8 mouse cellular contexts compared by ENCODE assay signal in the genomic region with DNA sequence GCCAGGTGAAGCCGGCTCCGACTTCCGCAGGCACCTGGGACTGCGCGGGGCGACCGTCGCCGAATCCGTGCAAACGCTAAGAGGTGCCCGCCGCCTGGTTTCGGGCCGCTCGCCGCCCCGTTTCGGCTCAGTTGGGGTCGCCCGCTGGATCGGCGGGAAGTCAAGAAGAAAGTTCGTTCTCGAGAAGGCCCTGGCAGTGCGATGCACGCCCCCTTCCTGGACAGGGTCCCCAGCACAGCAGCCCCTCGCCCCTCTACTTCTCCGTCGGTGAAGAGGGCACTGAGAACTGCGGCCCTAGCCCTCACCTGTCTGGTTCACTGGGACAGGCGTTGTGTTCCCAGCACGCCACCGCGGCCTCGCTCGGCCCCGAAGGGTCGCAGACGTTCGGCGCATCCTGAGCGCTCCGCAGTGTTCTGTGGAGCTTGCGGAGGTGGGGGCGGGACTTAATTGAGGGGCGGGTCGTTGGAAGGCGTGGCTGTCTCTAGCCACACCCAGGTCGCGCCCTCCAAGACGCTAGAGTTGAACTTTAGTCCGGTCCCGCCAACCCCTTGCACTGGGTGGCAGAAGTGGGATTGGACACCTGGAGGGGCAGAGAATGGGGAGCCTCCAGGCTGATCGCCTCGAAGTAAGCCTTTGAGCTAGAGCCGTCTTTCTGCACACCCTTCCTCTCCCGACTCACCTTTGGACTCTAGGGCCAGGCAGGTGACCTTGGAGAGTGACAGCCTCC. TPM values are rescaled to one million over a fixed set of nuclear protein-coding genes. Genes with fewer than 3 reads are reported as not detected.
A peak's percentile ranks its signal among the peaks of the same experiment; 100 is the strongest.
DNase-seq lines count a peak whose midpoint lies in the region; ATAC-seq and TF ChIP-seq lines count a peak whose summit lies in the region.

No protein-coding gene starts in this region.

- H3K27me3 ChIP-seq in heart, embryonic 13.5 days (replicated peaks), result peaks cover 36% of the 10 kb centered on the region
- H3K27me3 ChIP-seq in embryonic facial prominence, embryonic 14.5 days (replicated peaks; ENCODE audit: control insufficient read depth, insufficient read depth, low read length), result peaks cover 29% of the 10 kb centered on the region
- peaks cover 22% of the 10 kb centered on the region for H3K27me3 ChIP-seq in intestine, embryonic 16.5 days (replicated peaks; ENCODE audit: control insufficient read depth, insufficient read depth, low read length)
- H3K27me3 ChIP-seq in lung, embryonic 14.5 days (ENCODE audit: insufficient read depth, low read length), result peaks cover 24% of the 10 kb centered on the region

- no peaks in the 10 kb centered on the region for H3K36me3 ChIP-seq in heart, embryonic 13.5 days
- H3K36me3 ChIP-seq in embryonic facial prominence, embryonic 14.5 days (ENCODE audit: control insufficient read depth, insufficient read depth, low read length), result no peaks in the 10 kb centered on the region
- no peaks in the 10 kb centered on the region for H3K36me3 ChIP-seq in intestine, embryonic 16.5 days (ENCODE audit: control insufficient read depth, insufficient read depth, low read length)
- H3K36me3 ChIP-seq in lung, embryonic 14.5 days (ENCODE audit: insufficient read depth), result no peaks in the 10 kb centered on the region

- peak overlapping the region; percentile 55 for H3K4me3 ChIP-seq in heart, embryonic 13.5 days
- H3K4me3 ChIP-seq in embryonic facial prominence, embryonic 14.5 days (ENCODE audit: low read depth, low read length), result peak overlapping the region; percentile 38
- peak overlapping the region; percentile 54 for H3K4me3 ChIP-seq in intestine, embryonic 16.5 days (ENCODE audit: low read length)
- H3K4me3 ChIP-seq in lung, embryonic 14.5 days (ENCODE audit: low read depth, low read length), result peak overlapping the region; percentile 42
- peak overlapping the region; percentile 35 for H3K4me3 ChIP-seq in olfactory bulb, adult 2 months (ENCODE audit: insufficient read depth, low read depth, low read length)

- no peak for TF ChIP-seq POLR2A in olfactory bulb, adult 2 months (IDR thresholded peaks at IDR 0.05; ENCODE audit: insufficient read depth, low read depth, low read length)

- TF ChIP-seq CTCF in lung, embryonic 14.5 days (IDR thresholded peaks at IDR 0.05; ENCODE audit: low read depth), result no peak
- no peak for TF ChIP-seq CTCF in olfactory bulb, adult 2 months (IDR thresholded peaks at IDR 0.05; ENCODE audit: insufficient read depth, low read depth, low read length)

- H3K4me1 ChIP-seq in heart, embryonic 13.5 days, result peaks cover 28% of the 10 kb centered on the region
- H3K4me1 ChIP-seq in embryonic facial prominence, embryonic 14.5 days (ENCODE audit: control insufficient read depth, insufficient read depth, low read length), result peaks cover 6% of the 10 kb centered on the region; the same call in 1 of the 2 replicates
- H3K4me1 ChIP-seq in intestine, embryonic 16.5 days (ENCODE audit: control insufficient read depth, insufficient read depth, low read length), result peaks cover 11% of the 10 kb centered on the region
- H3K4me1 ChIP-seq in lung, embryonic 14.5 days (ENCODE audit: insufficient read depth), result no peaks in the 10 kb centered on the region; the same call in 1 of the 2 replicates
- H3K4me1 ChIP-seq in olfactory bulb, adult 2 months (ENCODE audit: control insufficient read depth, insufficient read depth, low read length), result peaks cover 15% of the 10 kb centered on the region

- no peak for DNase-seq in heart, adult 8-10 months (ENCODE audit: low spot score)
- peak; percentile 44 for DNase-seq in embryonic facial prominence, embryonic 14.5 days (ENCODE audit: low spot score)
- peak; percentile 52 for DNase-seq in lung, embryonic 14.5 days
- no peak for DNase-seq in layer of hippocampus, adult 9-10 months (ENCODE audit: low spot score)
- no peak for DNase-seq in gastrocnemius, adult 8-10 months (ENCODE audit: low spot score in 2 of 2)

- peak overlapping the region; percentile 66 for H3K9ac ChIP-seq in heart, embryonic 13.5 days
- peak overlapping the region; percentile 34; the same call in 1 of the 2 replicates for H3K9ac ChIP-seq in embryonic facial prominence, embryonic 14.5 days (ENCODE audit: low read depth, low read length)
- peak overlapping the region; percentile 54 for H3K9ac ChIP-seq in intestine, embryonic 16.5 days (ENCODE audit: low read depth, low read length)
- H3K9ac ChIP-seq in lung, embryonic 14.5 days, result peak overlapping the region; percentile 34

- H3K4me2 ChIP-seq in heart, embryonic 13.5 days, result peak overlapping the region; percentile 85
- peak overlapping the region; percentile 62 for H3K4me2 ChIP-seq in embryonic facial prominence, embryonic 14.5 days (ENCODE audit: low read depth, low read length)
- peak overlapping the region; percentile 95 for H3K4me2 ChIP-seq in intestine, embryonic 16.5 days (ENCODE audit: low read depth, low read length)
- H3K4me2 ChIP-seq in lung, embryonic 14.5 days, result peak overlapping the region; percentile 86

- 2% methylated on average over 57 of the region's 58 CpGs for WGBS in heart, embryonic 13.5 days
- under 1% methylated on average over 45 of the region's 58 CpGs for WGBS in embryonic facial prominence, embryonic 14.5 days
- 1% methylated on average over 58 of the region's 58 CpGs for WGBS in intestine, embryonic 16.5 days
- WGBS in lung, embryonic 14.5 days, result 1% methylated on average over 58 of the region's 58 CpGs
- 4% methylated on average over 58 of the region's 58 CpGs for WGBS in olfactory bulb, adult 2 months

- H3K27ac ChIP-seq in heart, embryonic 13.5 days (replicated peaks), result no peak overlapping the region
- H3K27ac ChIP-seq in embryonic facial prominence, embryonic 14.5 days (replicated peaks; ENCODE audit: low read depth, low read length), result no peak overlapping the region
- no peak overlapping the region for H3K27ac ChIP-seq in intestine, embryonic 16.5 days (ENCODE audit: low read length)
- no peak overlapping the region for H3K27ac ChIP-seq in lung, embryonic 14.5 days (ENCODE audit: low read depth)
- no peak overlapping the region for H3K27ac ChIP-seq in olfactory bulb, adult 2 months (ENCODE audit: insufficient read depth, low read depth, low read length)

- peak; percentile 39 for ATAC-seq in heart, embryonic 13.5 days (ENCODE audit: extremely low read depth, insufficient number of reproducible peaks, low FRiP score, low TSS enrichment)
- peak; percentile 72 for ATAC-seq in embryonic facial prominence, embryonic 14.5 days (ENCODE audit: low read depth)
- ATAC-seq in intestine, embryonic 16.5 days, result peak; percentile 85
- peak; percentile 61 for ATAC-seq in lung, embryonic 14.5 days (ENCODE audit: insufficient read depth)

- no peaks in the 10 kb centered on the region for H3K9me3 ChIP-seq in heart, embryonic 13.5 days
- H3K9me3 ChIP-seq in embryonic facial prominence, embryonic 14.5 days (ENCODE audit: control insufficient read depth, low read length), result no peaks in the 10 kb centered on the region
- H3K9me3 ChIP-seq in intestine, embryonic 16.5 days (ENCODE audit: control insufficient read depth, low read length), result no peaks in the 10 kb centered on the region
- H3K9me3 ChIP-seq in lung, embryonic 14.5 days (ENCODE audit: low read depth, low read length), result no peaks in the 10 kb centered on the region

RNA-seq across cellular contexts. Expression of gene Susd3, which starts 0.6 kb away (rescaled TPM):
- 1.2 and 1.9 TPM in 2 replicates for polyA plus RNA-seq in heart, embryonic 13.5 days (2015; fragmentation: Nextera tagmentation; extraction: Ambion mirVana)
- total RNA-seq in heart, adult 8-10 months (2022), result under 1 TPM; 0.31 to 0.78 (median 0.64) TPM
- 1.9 and 2.2 TPM in 2 replicates for polyA plus RNA-seq in embryonic facial prominence, embryonic 14.5 days (2014; fragmentation: Nextera tagmentation; extraction: Ambion mirVana)
- polyA plus RNA-seq in intestine, embryonic 16.5 days (2015; fragmentation: Nextera tagmentation; extraction: Ambion mirVana), result 1.2 and 1.3 TPM in 2 replicates
- 1.7 and 3.3 TPM in 2 replicates for polyA plus RNA-seq in lung, embryonic 14.5 days (2014; fragmentation: Nextera tagmentation; extraction: Ambion mirVana)
- not detected in 2 replicates for polyA plus RNA-seq in olfactory bulb, adult 2 months (2012; ENCODE audit: insufficient read depth, insufficient read length, low replicate concordance, missing spikeins)
- under 1 TPM in 1 of 4 experiments, not detected in 3; 0.94 TPM for total RNA-seq in gastrocnemius, adult 8-10 months (2022)

RNA-seq across cellular contexts. Expression of gene Card19, which starts 32.1 kb away (rescaled TPM):
- polyA plus RNA-seq in heart, embryonic 13.5 days (2015; fragmentation: Nextera tagmentation; extraction: Ambion mirVana), result 89.0 and 91.2 TPM in 2 replicates
- total RNA-seq in heart, adult 8-10 months (2022), result 100 to 1,000 TPM; 132 to 152 (median 141) TPM
- 65.1 and 68.7 TPM in 2 replicates for polyA plus RNA-seq in embryonic facial prominence, embryonic 14.5 days (2014; fragmentation: Nextera tagmentation; extraction: Ambion mirVana)
- 53.2 and 58.8 TPM in 2 replicates for polyA plus RNA-seq in intestine, embryonic 16.5 days (2015; fragmentation: Nextera tagmentation; extraction: Ambion mirVana)
- polyA plus RNA-seq in lung, embryonic 14.5 days (2014; fragmentation: Nextera tagmentation; extraction: Ambion mirVana), result 46.8 and 47.9 TPM in 2 replicates
- polyA plus RNA-seq in olfactory bulb, adult 2 months (2012; ENCODE audit: insufficient read depth, insufficient read length, low replicate concordance, missing spikeins), result not detected in 2 replicates
- 100 to 1,000 TPM; 121 to 134 (median 131) TPM for total RNA-seq in gastrocnemius, adult 8-10 months (2022)

Comparison
In these comparisons a context has a peak if more than half of its experiments do, and no peak if none do; other contexts are left out.
1. DNase-seq: peak in embryonic facial prominence, embryonic 14.5 days (single experiment) and lung, embryonic 14.5 days (single experiment); none in heart, adult 8-10 months (single experiment), layer of hippocampus, adult 9-10 months (single experiment) and gastrocnemius, adult 8-10 months (0 of 2).
2. RNA of gene Card19, which starts 32.1 kb away (polyA plus RNA-seq): 89.0 to 91.2 TPM in heart, embryonic 13.5 days, 65.1 to 68.7 TPM in embryonic facial prominence, embryonic 14.5 days, 53.2 to 58.8 TPM in intestine, embryonic 16.5 days and 46.8 to 47.9 TPM in lung, embryonic 14.5 days; not detected in olfactory bulb, adult 2 months; every median in the first group is over 10 times any median in the second.
3. Peak in every context shown above with its lines, with median percentiles within 50 percentile points of each other: ATAC-seq, H3K4me2 ChIP-seq, H3K4me3 ChIP-seq and H3K9ac ChIP-seq.